Mouse (Mus musculus) myocyte (in vitro differentiated cells): ENCODE data around the gene Sgpl1.

Experiments
- CEBPB ChIP-seq: IDR thresholded peaks from 2 replicates; pipeline ENCODE4 v1.6.1; 2011; ENCODE audit warnings: mild to moderate bottlenecking, moderate library complexity; ENCODE audit not compliant: poor library complexity, insufficient read depth, severe bottlenecking
- E2F4 ChIP-seq: IDR thresholded peaks from one replicate; pipeline ENCODE4 v1.6.1; 2011; ENCODE audit warnings: mild to moderate bottlenecking, control low read depth, moderate library complexity; ENCODE audit not compliant: insufficient read depth
- MAX ChIP-seq: IDR thresholded peaks from one replicate; pipeline ENCODE4 v1.6.1; 2011; ENCODE audit warnings: low read depth, mild to moderate bottlenecking, control low read depth
- MYOD1 ChIP-seq, 3 experiments: IDR thresholded peaks; one replicate each; pipeline ENCODE4 v1.6.1; 2011; ENCODE audit warnings: control low read depth in 2 of 3, low read depth in 2 of 3, mild to moderate bottlenecking in 2 of 3, moderate library complexity in 1 of 3; ENCODE audit not compliant: insufficient read length in 2 of 3, control insufficient read depth in 1 of 3
- POLR2A ChIP-seq: IDR thresholded peaks from one replicate; pipeline ENCODE4 v1.6.1; 2011; ENCODE audit warnings: low read depth, mild to moderate bottlenecking, control low read depth, moderate library complexity; ENCODE audit not compliant: insufficient read length
- POLR2AphosphoS2 ChIP-seq: IDR thresholded peaks from one replicate; pipeline ENCODE4 v1.6.1; 2011; ENCODE audit warnings: low read depth, control low read depth; ENCODE audit not compliant: insufficient read length
- TCF12 ChIP-seq: IDR thresholded peaks from one replicate; pipeline ENCODE4 v1.6.1; 2011; ENCODE audit warnings: mild to moderate bottlenecking, control low read depth; ENCODE audit not compliant: poor library complexity, insufficient read depth, severe bottlenecking
- TCF3 ChIP-seq: IDR thresholded peaks from one replicate; pipeline ENCODE4 v1.6.1; 2011; ENCODE audit warnings: low read depth, control low read depth; ENCODE audit not compliant: insufficient read length
- USF1 ChIP-seq: IDR thresholded peaks from one replicate; pipeline ENCODE4 v1.6.1; 2011; ENCODE audit warnings: low read depth, mild to moderate bottlenecking, control low read depth, moderate library complexity

- TF ChIP-seq USF1 (no peak), POLR2A (no peak), POLR2AphosphoS2 (no peak), CEBPB (no peak), MYOD1 (IDR thresholded peaks at IDR 0.05; ENCODE audit: control insufficient read depth in 1 of 3, insufficient read length in 2 of 3, low read depth in 2 of 3) (no peak), TCF3 (no peak), E2F4 (no peak), MAX (no peak), TCF12 (no peak)
These were observed 20.9 kb upstream of the Sgpl1 start for GRCm38 (mm10) chr10:61168393-61168792.
